Mouse (Mus musculus) liver, postnatal 0 days (tissue): ENCODE data around the gene Arl16.

Experiments
- CTCF ChIP-seq: sonication (generic); IDR thresholded peaks from 2 replicates; pipeline ENCODE4 v1.5.1; 2016; ENCODE audit warnings: antibody characterized with exemption, low read depth
- EP300 ChIP-seq: IDR thresholded peaks from 2 replicates; pipeline ENCODE4 v1.6.1; 2016; ENCODE audit warnings: antibody characterized with exemption, low read depth, mild to moderate bottlenecking

DNA sequence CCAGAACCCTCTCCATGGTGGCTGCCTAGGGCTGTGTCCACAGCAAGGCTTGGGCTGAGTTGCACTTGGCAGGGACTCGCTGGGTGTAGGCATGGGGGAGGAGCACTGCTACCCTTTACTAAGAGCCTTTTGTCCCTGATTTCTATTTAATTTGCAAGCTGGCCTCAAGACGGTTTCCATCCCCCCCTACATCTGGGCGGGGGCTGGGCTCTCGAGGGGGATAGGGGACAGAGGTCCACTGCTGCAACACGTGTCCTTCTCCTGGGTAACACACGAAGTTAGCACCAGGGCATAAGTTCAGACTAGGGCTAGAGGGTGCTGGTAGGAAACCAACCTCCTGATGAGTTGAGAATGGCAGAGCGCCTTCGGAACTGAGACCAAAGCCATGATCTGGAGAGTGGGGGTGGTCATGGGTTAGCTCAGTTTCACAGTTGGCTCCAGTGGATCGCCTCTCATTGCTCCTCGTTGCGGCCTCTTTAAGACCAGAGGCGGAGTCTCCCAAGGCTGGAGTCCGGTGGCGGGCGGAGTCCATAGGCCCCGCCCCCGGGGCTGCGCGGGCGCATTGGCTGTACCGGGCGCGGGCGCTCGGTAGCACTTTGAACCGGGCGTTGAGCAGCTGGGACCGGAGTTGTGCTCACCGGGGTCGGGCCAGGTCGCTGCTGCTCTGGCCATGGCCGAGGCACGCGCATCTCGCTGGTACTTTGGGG lies 24.1 kb upstream of the Arl16 start, which contains the start of gene Slc25a10:
- TF ChIP-seq CTCF: no peak
- TF ChIP-seq EP300: no peak
